ENCODE assay signal across 25 mouse cellular contexts in the genomic region with DNA sequence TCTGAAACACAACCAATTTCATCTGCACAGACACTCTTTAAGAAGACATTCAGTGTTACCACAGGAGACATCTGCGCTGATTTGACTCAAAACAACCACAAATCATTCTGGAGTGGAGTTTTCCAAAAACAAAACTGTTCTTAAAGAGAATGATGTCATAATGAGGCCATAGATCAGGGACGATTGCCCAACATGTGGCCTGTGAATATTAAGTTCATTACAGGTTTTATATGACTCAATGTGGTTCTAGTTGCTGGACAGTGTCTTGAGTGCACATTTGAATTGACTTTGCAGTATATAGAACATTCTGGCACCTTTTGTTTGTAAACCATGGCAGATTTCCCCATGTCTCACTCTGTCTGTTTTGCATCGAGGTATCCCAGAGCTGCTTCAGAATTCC.
DNase-seq lines count a peak whose midpoint lies in the region; ATAC-seq and TF ChIP-seq lines count a peak whose summit lies in the region.
"Had no signal": no experiment of that assay in that cellular context is flagged by ENCODE, and none has a peak within 500 bp of the region (broad histone marks: within the 10 kb centered on the region; RNA-seq: fewer than 3 reads in every experiment).

No protein-coding gene starts in this region.

- no peaks in the 10 kb centered on the region for H3K36me3 ChIP-seq in liver, postnatal 0 days (replicated peaks; ENCODE audit: insufficient read depth, low read length)
- H3K36me3 ChIP-seq in liver, embryonic 12.5 days = no peaks in the 10 kb centered on the region
- H3K36me3 ChIP-seq in myocyte (ENCODE audit: control insufficient read depth, insufficient read depth) = no peaks in the 10 kb centered on the region
- no peaks in the 10 kb centered on the region for H3K36me3 ChIP-seq in forebrain, embryonic 15.5 days
- H3K36me3 ChIP-seq: embryonic facial prominence, embryonic 13.5 days; hindbrain, embryonic 10.5 days; limb, embryonic 12.5 days; midbrain, embryonic 12.5 days had no signal

- no peak for TF ChIP-seq POLR2A in myocyte (IDR thresholded peaks at IDR 0.05; ENCODE audit: insufficient read length, low read depth)

- H3ac ChIP-seq in myocyte (ENCODE audit: control insufficient read depth, insufficient read length) = no peak overlapping the region

- DNase-seq in liver, postnatal 0 days = no peak
- DNase-seq in MN1 (ENCODE audit: low spot score) = peak; percentile 49
- peak; percentile 38 for DNase-seq in adrenal gland, postnatal 14 days
- no peak for DNase-seq in frontal cortex, postnatal 10 days (ENCODE audit: low spot score in 2 of 2)
- DNase-seq: cerebellum, adult 2 months; cerebellum, postnatal 25 days; gastrocnemius, postnatal 36 days; kidney, postnatal 25 days; lung, postnatal 10 days; thymus, adult 18-20 months; thymus, postnatal 4 days had no signal

- no peak for TF ChIP-seq CTCF in liver, postnatal 0 days (IDR thresholded peaks at IDR 0.05; ENCODE audit: low read depth)

- no peak overlapping the region for H3K4me3 ChIP-seq in liver, postnatal 0 days (ENCODE audit: low read depth, low read length)
- no peak overlapping the region for H3K4me3 ChIP-seq in liver, embryonic 12.5 days
- H3K4me3 ChIP-seq in myocyte = no peak overlapping the region
- no peak overlapping the region for H3K4me3 ChIP-seq in forebrain, embryonic 15.5 days
- H3K4me3 ChIP-seq: embryonic facial prominence, embryonic 13.5 days; hindbrain, embryonic 10.5 days; limb, embryonic 12.5 days; midbrain, embryonic 12.5 days had no signal

- ATAC-seq in liver, postnatal 0 days = peak; percentile 56; the same call in 1 of the 2 replicates
- ATAC-seq in liver, embryonic 12.5 days = no peak
- no peak for ATAC-seq in forebrain, embryonic 15.5 days (replicated peaks)
- ATAC-seq: CD4-positive, CD25-positive, alpha-beta regulatory T cell, adult 4 months; forebrain, embryonic 16.5 days; hindbrain, postnatal 0 days; intestine, postnatal 0 days; Patski had no signal

- H3K27ac ChIP-seq in liver, postnatal 0 days (ENCODE audit: low read depth) = no peak overlapping the region
- no peak overlapping the region for H3K27ac ChIP-seq in liver, embryonic 12.5 days
- H3K27ac ChIP-seq in forebrain, embryonic 15.5 days (replicated peaks) = no peak overlapping the region
- H3K27ac ChIP-seq: embryonic facial prominence, embryonic 13.5 days; hindbrain, embryonic 10.5 days; hindbrain, postnatal 0 days; limb, embryonic 12.5 days; liver, embryonic 14.5 days; midbrain, embryonic 12.5 days had no signal

- TF ChIP-seq EP300 in liver, postnatal 0 days (IDR thresholded peaks at IDR 0.05; ENCODE audit: low read depth) = no peak

- WGBS in liver, postnatal 0 days (ENCODE audit: insufficient replicate concordance) = 75% methylated on average over 3 of the region's 3 CpGs
- 60% methylated on average over 3 of the region's 3 CpGs for WGBS in liver, embryonic 12.5 days (ENCODE audit: insufficient replicate concordance)
- 83% methylated on average over 3 of the region's 3 CpGs for WGBS in forebrain, embryonic 15.5 days

- no peaks in the 10 kb centered on the region for H3K4me1 ChIP-seq in liver, postnatal 0 days (ENCODE audit: insufficient read depth)
- H3K4me1 ChIP-seq in liver, embryonic 12.5 days = no peaks in the 10 kb centered on the region
- no peaks in the 10 kb centered on the region for H3K4me1 ChIP-seq in forebrain, embryonic 15.5 days
- H3K4me1 ChIP-seq: embryonic facial prominence, embryonic 13.5 days; hindbrain, embryonic 10.5 days; limb, embryonic 12.5 days; midbrain, embryonic 12.5 days had no signal

- H3K9me3 ChIP-seq in liver, postnatal 0 days (ENCODE audit: low read length) = no peaks in the 10 kb centered on the region
- H3K9me3 ChIP-seq in liver, embryonic 12.5 days (replicated peaks) = no peaks in the 10 kb centered on the region
- H3K9me3 ChIP-seq in forebrain, embryonic 15.5 days = no peaks in the 10 kb centered on the region
- H3K9me3 ChIP-seq: embryonic facial prominence, embryonic 13.5 days; limb, embryonic 12.5 days had no signal

- no peak overlapping the region for H3K4me2 ChIP-seq in liver, postnatal 0 days (ENCODE audit: low read depth, low read length)
- no peak overlapping the region for H3K4me2 ChIP-seq in liver, embryonic 12.5 days
- peak overlapping the region; percentile 49 for H3K4me2 ChIP-seq in myocyte (ENCODE audit: low read depth)
- no peak overlapping the region for H3K4me2 ChIP-seq in forebrain, embryonic 15.5 days (replicated peaks)
- H3K4me2 ChIP-seq: embryonic facial prominence, embryonic 13.5 days; heart, embryonic 11.5 days; limb, embryonic 12.5 days; midbrain, embryonic 12.5 days had no signal

- no peaks in the 10 kb centered on the region for H3K79me2 ChIP-seq in myocyte (ENCODE audit: control insufficient read depth, insufficient read depth)

- no peaks in the 10 kb centered on the region for H3K27me3 ChIP-seq in liver, postnatal 0 days (ENCODE audit: insufficient read depth, low read length)
- H3K27me3 ChIP-seq in liver, embryonic 12.5 days (replicated peaks) = no peaks in the 10 kb centered on the region
- no peaks in the 10 kb centered on the region for H3K27me3 ChIP-seq in myocyte (ENCODE audit: control insufficient read depth, insufficient read depth, insufficient read length)
- no peaks in the 10 kb centered on the region for H3K27me3 ChIP-seq in forebrain, embryonic 15.5 days
- H3K27me3 ChIP-seq: embryonic facial prominence, embryonic 13.5 days; limb, embryonic 12.5 days; midbrain, embryonic 12.5 days had no signal

- no peak overlapping the region for H3K9ac ChIP-seq in liver, postnatal 0 days (replicated peaks)
- no peak overlapping the region for H3K9ac ChIP-seq in liver, embryonic 12.5 days
- no peak overlapping the region for H3K9ac ChIP-seq in forebrain, embryonic 15.5 days (replicated peaks)
- H3K9ac ChIP-seq: embryonic facial prominence, embryonic 13.5 days; limb, embryonic 12.5 days; liver, embryonic 14.5 days; midbrain, embryonic 12.5 days had no signal

TF ChIP-seq in myocyte, 11 proteins besides CTCF, POLR2A, EP300 and RAD21:
- TF ChIP-seq MYOD1 (IDR thresholded peaks at IDR 0.05; ENCODE audit: control insufficient read depth in 1 of 3, insufficient read length in 2 of 3, low read depth in 2 of 3) = no peak
- peak; percentile 92 for TF ChIP-seq CEBPB (IDR thresholded peaks at IDR 0.05; ENCODE audit: insufficient read depth, poor library complexity, severe bottlenecking)

Comparison
In these comparisons a context has a peak if more than half of its experiments do, and no peak if none do; other contexts are left out.
1. DNase-seq: peak in MN1 (single experiment) and adrenal gland, postnatal 14 days (single experiment); none in liver, postnatal 0 days (single experiment) and frontal cortex, postnatal 10 days (0 of 2).